Comparison of ENCODE assay signal across 16 mouse cellular contexts in the genomic region with DNA sequence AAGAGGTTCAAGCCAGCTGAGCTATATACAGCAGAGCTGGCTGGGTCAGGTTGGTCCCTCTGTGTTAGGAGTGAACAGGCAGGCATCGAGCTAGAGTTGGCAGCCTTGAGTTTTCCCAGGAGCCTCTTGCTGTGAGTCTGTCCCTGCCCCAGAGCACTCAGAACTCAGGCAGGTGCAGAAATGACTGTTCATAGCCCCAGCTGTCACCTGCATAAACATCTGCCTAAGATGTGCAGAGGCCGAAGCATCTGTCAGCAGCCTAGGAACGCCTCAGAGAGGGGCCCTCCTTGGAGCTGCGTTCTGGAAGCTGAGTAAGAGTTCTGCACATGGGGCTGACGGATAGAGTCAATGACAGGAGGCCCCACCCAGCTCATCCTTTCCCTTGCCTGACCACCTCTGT. TPM values are rescaled to one million over a fixed set of nuclear protein-coding genes. Genes with fewer than 3 reads are reported as not detected.
DNase-seq lines count a peak whose midpoint lies in the region; ATAC-seq lines count a peak whose summit lies in the region.
"Had no signal": no experiment of that assay in that cellular context is flagged by ENCODE, and none has a peak within 500 bp of the region (broad histone marks: within the 10 kb centered on the region; RNA-seq: fewer than 3 reads in every experiment).

No protein-coding gene starts in this region.

- WGBS in kidney, embryonic 16.5 days = 45% methylated on average over 5 of the region's 5 CpGs
- WGBS in heart, embryonic 15.5 days = 14% methylated on average over 5 of the region's 5 CpGs
- WGBS in stomach, embryonic 15.5 days = 31% methylated on average over 5 of the region's 5 CpGs
- 73% methylated on average over 5 of the region's 5 CpGs for WGBS in embryonic facial prominence, embryonic 10.5 days

- H3K27ac ChIP-seq in kidney, embryonic 16.5 days (ENCODE audit: low read length) = peak overlapping the region; percentile 42; the same call in 1 of the 2 replicates
- H3K27ac ChIP-seq in heart, embryonic 15.5 days = peak overlapping the region; percentile 61
- peak overlapping the region; percentile 36 for H3K27ac ChIP-seq in stomach, embryonic 15.5 days
- H3K27ac ChIP-seq in embryonic facial prominence, embryonic 10.5 days (replicated peaks) = no peak overlapping the region
- H3K27ac ChIP-seq: hindbrain, postnatal 0 days; limb, embryonic 13.5 days had no signal

- ATAC-seq in kidney, embryonic 16.5 days (ENCODE audit: low FRiP score, low TSS enrichment) = no peak
- no peak for ATAC-seq in heart, embryonic 15.5 days (replicated peaks; ENCODE audit: insufficient number of reproducible peaks, insufficient read depth, low FRiP score, low read depth)
- no peak for ATAC-seq in stomach, embryonic 15.5 days (ENCODE audit: insufficient read depth, low FRiP score, low read depth)
- ATAC-seq: forebrain, embryonic 16.5 days; hindbrain, postnatal 0 days had no signal

- H3K4me2 ChIP-seq in kidney, embryonic 16.5 days (replicated peaks; ENCODE audit: low read depth, low read length) = no peak overlapping the region
- H3K4me2 ChIP-seq in heart, embryonic 15.5 days = no peak overlapping the region
- H3K4me2 ChIP-seq in stomach, embryonic 15.5 days = no peak overlapping the region
- H3K4me2 ChIP-seq: embryonic facial prominence, embryonic 15.5 days; limb, embryonic 13.5 days had no signal

- no peaks in the 10 kb centered on the region for H3K27me3 ChIP-seq in kidney, embryonic 16.5 days (ENCODE audit: insufficient read depth, low read length)
- H3K27me3 ChIP-seq in heart, embryonic 15.5 days = no peaks in the 10 kb centered on the region
- no peaks in the 10 kb centered on the region for H3K27me3 ChIP-seq in stomach, embryonic 15.5 days (replicated peaks)
- H3K27me3 ChIP-seq in embryonic facial prominence, embryonic 10.5 days (replicated peaks; ENCODE audit: low read depth, poor library complexity, severe bottlenecking) = no peaks in the 10 kb centered on the region
- H3K27me3 ChIP-seq: embryonic facial prominence, embryonic 15.5 days; limb, embryonic 13.5 days had no signal

- peak; percentile 94 for DNase-seq in heart, adult 11 months
- DNase-seq in heart, adult 8-10 months (ENCODE audit: low spot score) = no peak
- no peak for DNase-seq in kidney, adult 8-10 months
- DNase-seq in ovary, postnatal 36 days (ENCODE audit: low spot score) = no peak
- no peak for DNase-seq in embryonic facial prominence, embryonic 10.5 days (ENCODE audit: low spot score)
- DNase-seq: adrenal gland, postnatal 36 days; cerebellum, adult 11 months; gastrocnemius, postnatal 36 days had no signal

- H3K4me1 ChIP-seq in kidney, embryonic 16.5 days (ENCODE audit: insufficient read depth, low read length) = peaks cover 26% of the 10 kb centered on the region
- H3K4me1 ChIP-seq in heart, embryonic 15.5 days (replicated peaks) = peaks cover 41% of the 10 kb centered on the region
- H3K4me1 ChIP-seq in stomach, embryonic 15.5 days = peaks cover 15% of the 10 kb centered on the region; the same call in 1 of the 2 replicates
- H3K4me1 ChIP-seq in embryonic facial prominence, embryonic 10.5 days = peaks cover 16% of the 10 kb centered on the region

- H3K9ac ChIP-seq in kidney, embryonic 16.5 days (replicated peaks; ENCODE audit: low read length) = no peak overlapping the region
- no peak overlapping the region for H3K9ac ChIP-seq in heart, embryonic 15.5 days
- H3K9ac ChIP-seq in stomach, embryonic 15.5 days = no peak overlapping the region
- H3K9ac ChIP-seq: embryonic facial prominence, embryonic 15.5 days; limb, embryonic 13.5 days had no signal

- H3K36me3 ChIP-seq in kidney, embryonic 16.5 days (ENCODE audit: insufficient read depth, low read length) = peaks cover 8% of the 10 kb centered on the region; the same call in 1 of the 2 replicates
- peaks cover 34% of the 10 kb centered on the region for H3K36me3 ChIP-seq in heart, embryonic 15.5 days
- peaks cover 3% of the 10 kb centered on the region; the same call in 1 of the 2 replicates for H3K36me3 ChIP-seq in stomach, embryonic 15.5 days
- no peaks in the 10 kb centered on the region for H3K36me3 ChIP-seq in embryonic facial prominence, embryonic 10.5 days (replicated peaks)
- H3K36me3 ChIP-seq: embryonic facial prominence, embryonic 15.5 days; limb, embryonic 13.5 days had no signal

- H3K9me3 ChIP-seq in kidney, embryonic 16.5 days (ENCODE audit: low read length) = no peaks in the 10 kb centered on the region
- no peaks in the 10 kb centered on the region for H3K9me3 ChIP-seq in heart, embryonic 15.5 days (replicated peaks)
- no peaks in the 10 kb centered on the region for H3K9me3 ChIP-seq in stomach, embryonic 15.5 days
- H3K9me3 ChIP-seq in embryonic facial prominence, embryonic 10.5 days = no peaks in the 10 kb centered on the region
- H3K9me3 ChIP-seq: embryonic facial prominence, embryonic 15.5 days; limb, embryonic 13.5 days; megakaryocyte, embryonic 14.5 days had no signal

- H3K4me3 ChIP-seq in kidney, embryonic 16.5 days (ENCODE audit: low read length) = no peak overlapping the region
- no peak overlapping the region for H3K4me3 ChIP-seq in heart, embryonic 15.5 days
- H3K4me3 ChIP-seq in stomach, embryonic 15.5 days (replicated peaks) = no peak overlapping the region
- H3K4me3 ChIP-seq in embryonic facial prominence, embryonic 10.5 days = no peak overlapping the region
- H3K4me3 ChIP-seq: embryonic facial prominence, embryonic 15.5 days; limb, embryonic 13.5 days; megakaryocyte, embryonic 14.5 days had no signal

RNA-seq across cellular contexts. Expression of a gene that starts 31.3 kb away (rescaled TPM):
- 100 to 1,000 TPM; 211 to 296 (median 238) TPM for total RNA-seq in heart, adult 8-10 months (2022)
- 41.6 and 48.3 TPM in 2 replicates for polyA plus RNA-seq in kidney, embryonic 16.5 days (2015; fragmentation: Nextera tagmentation; extraction: Ambion mirVana)
- 208 and 228 TPM in 2 replicates for polyA plus RNA-seq in heart, embryonic 15.5 days (2015; fragmentation: Nextera tagmentation; extraction: Ambion mirVana)
- polyA plus RNA-seq in stomach, embryonic 15.5 days (2015; fragmentation: Nextera tagmentation; extraction: Ambion mirVana) = 91.7 and 93.1 TPM in 2 replicates
- polyA plus RNA-seq in embryonic facial prominence, embryonic 10.5 days (2016; fragmentation: Nextera tagmentation; extraction: Ambion mirVana) = 6.4 and 7.8 TPM in 2 replicates
